Mouse (Mus musculus): ENCODE measurements at regions not wholly inside any gene's neighbourhood (a gene's known extent, or its start where the extent isn't known, plus 50 kb on each side); places are given as distances from the start of the nearest gene placed in this dataset.
A peak's percentile ranks its signal among the peaks of the same experiment; 100 is the strongest.

DNA sequence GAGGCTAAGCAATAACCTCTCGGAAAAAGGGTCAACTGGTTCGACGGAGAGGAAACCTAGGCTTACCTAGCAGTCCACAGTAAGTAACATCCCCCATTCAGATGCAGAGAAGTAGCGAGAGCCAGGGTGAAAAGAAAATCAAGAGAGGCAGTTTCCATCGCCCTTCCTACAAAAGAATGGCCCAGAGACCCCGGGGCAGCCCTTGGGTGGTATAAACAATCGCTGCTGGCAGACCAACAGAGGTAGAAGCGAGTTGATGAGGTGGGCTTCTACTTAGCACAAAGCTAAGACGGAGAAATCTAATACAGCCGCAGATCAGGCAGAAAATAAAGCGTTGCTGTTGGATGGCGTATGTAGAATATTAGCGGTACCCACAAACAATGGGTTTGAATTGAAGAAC is 57.8 kb upstream of the Arl15 start:
- Histone ChIP-seq H3K9me3 (ENCODE audit: low read length) (no peaks in the 10 kb centered on the region), H3K9ac (no peak overlapping the region), H3K36me3 (ENCODE audit: insufficient read depth) (no peaks in the 10 kb centered on the region), H3K27ac (ENCODE audit: low read depth, low read length) (no peak overlapping the region), H3K4me3 (ENCODE audit: low read depth, low read length) (no peak overlapping the region), H3K4me1 (ENCODE audit: insufficient read depth) (peaks cover 4% of the 10 kb centered on the region), H3K4me2 (ENCODE audit: low read depth) (no peak overlapping the region), H3K27me3 (ENCODE audit: insufficient read depth, low read length) (no peaks in the 10 kb centered on the region)
- ATAC-seq (no peak), DNase-seq (no peak)
- TF ChIP-seq CTCF (IDR thresholded peaks at IDR 0.05; ENCODE audit: low read depth): no peak
- WGBS: 73% methylated on average over 13 of the region's 13 CpGs

DNA sequence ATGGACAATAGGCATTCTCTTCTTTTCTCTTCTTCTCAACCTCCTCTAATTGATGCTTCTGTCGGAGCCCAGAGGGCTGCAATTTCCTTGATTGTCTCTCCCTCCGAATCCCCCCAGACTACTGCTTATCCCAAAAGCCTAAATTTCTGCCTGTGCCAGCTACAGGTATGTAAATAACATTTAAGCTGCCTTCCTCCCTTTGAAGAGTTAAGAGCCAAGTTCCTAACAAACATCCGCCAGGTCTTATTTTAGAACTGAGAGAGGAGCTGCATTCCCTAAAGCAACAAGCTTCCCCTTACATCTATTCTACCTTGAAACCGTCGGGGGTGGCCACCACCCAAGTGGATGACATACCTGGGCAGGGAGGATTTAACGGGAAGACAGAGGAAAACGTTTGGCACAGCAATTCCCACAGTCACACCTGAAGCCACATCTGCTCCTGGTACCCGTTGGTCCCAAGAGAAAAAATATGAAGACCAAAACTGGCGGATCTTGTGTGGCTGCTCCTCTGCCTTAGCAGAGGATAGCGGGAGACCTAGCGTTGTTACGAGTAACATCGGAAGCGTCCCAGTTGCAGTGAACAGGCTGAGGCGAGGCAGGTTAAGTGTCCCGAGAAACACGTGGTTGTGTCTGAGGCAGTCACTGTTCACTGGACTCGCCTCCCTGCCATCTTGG is 58.6 kb upstream of the Arl15 start:
- no peak for TF ChIP-seq CTCF (IDR thresholded peaks at IDR 0.05; ENCODE audit: low read depth)
- H3K9ac ChIP-seq: no peak overlapping the region
- H3K4me1 ChIP-seq (ENCODE audit: insufficient read depth): peaks cover 4% of the 10 kb centered on the region
- no peak overlapping the region for H3K4me3 ChIP-seq (ENCODE audit: low read depth, low read length)
- no peaks in the 10 kb centered on the region for H3K9me3 ChIP-seq (ENCODE audit: low read length)
- H3K27me3 ChIP-seq (ENCODE audit: insufficient read depth, low read length): no peaks in the 10 kb centered on the region
- peak overlapping the region; percentile 59 for H3K27ac ChIP-seq (ENCODE audit: low read depth, low read length)
- no peaks in the 10 kb centered on the region for H3K36me3 ChIP-seq (ENCODE audit: insufficient read depth)
- ATAC-seq (no peak), DNase-seq (no peak)
- no peak overlapping the region; the same call in 1 of the 2 replicates for H3K4me2 ChIP-seq (ENCODE audit: low read depth)
- WGBS: 42% methylated on average over 18 of the region's 18 CpGs

DNA sequence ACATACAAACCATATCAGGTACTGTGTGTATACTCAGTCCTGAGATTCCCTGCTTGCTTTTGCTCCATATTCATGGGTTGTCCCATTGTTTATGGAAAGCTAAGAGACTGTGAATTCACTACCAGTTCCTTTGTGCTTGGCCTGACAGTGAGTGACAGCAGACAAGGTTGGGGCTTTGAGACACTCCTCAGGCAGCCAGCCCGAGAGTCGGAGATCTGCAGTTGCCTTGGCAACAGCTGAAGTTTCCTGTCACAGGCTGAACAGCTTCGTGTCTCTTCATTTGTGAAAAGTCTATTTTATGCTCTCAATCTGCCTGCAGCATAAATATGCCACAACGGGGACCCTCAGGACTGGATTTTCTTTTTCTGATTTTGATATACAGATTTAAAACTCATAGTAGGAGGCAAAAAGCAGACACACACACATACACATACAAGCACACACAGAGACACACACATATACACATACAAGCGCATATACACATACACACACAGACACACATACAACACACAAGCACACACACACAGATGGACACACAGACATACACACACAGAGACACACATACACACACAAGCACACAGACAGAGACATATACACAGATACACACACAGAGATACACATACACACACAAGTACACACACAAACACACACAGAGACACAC is 60.0 kb upstream of the Arl15 start:
- Histone ChIP-seq H3K4me2 (ENCODE audit: low read depth) (no peak overlapping the region), H3K27me3 (ENCODE audit: insufficient read depth, low read length) (no peaks in the 10 kb centered on the region), H3K4me3 (ENCODE audit: low read depth, low read length) (no peak overlapping the region), H3K9ac (no peak overlapping the region), H3K36me3 (ENCODE audit: insufficient read depth) (no peaks in the 10 kb centered on the region), H3K4me1 (ENCODE audit: insufficient read depth) (peaks cover 4% of the 10 kb centered on the region), H3K9me3 (ENCODE audit: low read length) (no peaks in the 10 kb centered on the region), H3K27ac (ENCODE audit: low read depth, low read length) (peak overlapping the region; percentile 88)
- ATAC-seq: peak; percentile 98
- no peak for TF ChIP-seq CTCF (IDR thresholded peaks at IDR 0.05; ENCODE audit: low read depth)
- peak; percentile 92 for DNase-seq
- 15% methylated on average over 5 of the region's 5 CpGs for WGBS

DNA sequence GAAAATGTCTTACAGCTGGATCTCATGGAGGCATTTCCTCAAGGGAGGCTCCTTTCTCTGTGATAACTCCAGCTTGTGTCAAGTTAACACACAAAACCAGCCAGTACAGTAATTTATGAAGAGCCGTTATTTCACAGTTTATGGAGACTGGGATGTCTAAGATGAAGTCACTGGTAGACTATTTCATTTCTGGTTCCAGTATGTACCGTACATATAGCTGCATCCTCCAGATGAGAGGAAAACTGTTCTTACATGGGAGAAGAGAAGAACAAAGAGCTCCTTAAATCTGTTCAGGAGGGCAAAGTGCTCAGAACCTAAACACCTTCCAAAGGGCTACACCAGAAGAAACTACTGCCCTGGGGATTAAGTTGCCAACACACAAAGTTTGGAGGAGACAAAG is 60.6 kb upstream of the Arl15 start:
- H3K4me1 ChIP-seq (ENCODE audit: insufficient read depth): peaks cover 4% of the 10 kb centered on the region
- H3K4me3 ChIP-seq (ENCODE audit: low read depth, low read length): no peak overlapping the region
- H3K36me3 ChIP-seq (ENCODE audit: insufficient read depth): no peaks in the 10 kb centered on the region
- H3K4me2 ChIP-seq (ENCODE audit: low read depth): no peak overlapping the region
- TF ChIP-seq CTCF (IDR thresholded peaks at IDR 0.05; ENCODE audit: low read depth): no peak
- ATAC-seq (peak; percentile 34), DNase-seq (no peak)
- H3K27ac ChIP-seq (ENCODE audit: low read depth, low read length): peak overlapping the region; percentile 88
- WGBS: 39% methylated on average over 2 of the region's 2 CpGs
- no peaks in the 10 kb centered on the region for H3K27me3 ChIP-seq (ENCODE audit: insufficient read depth, low read length)
- no peaks in the 10 kb centered on the region for H3K9me3 ChIP-seq (ENCODE audit: low read length)
- H3K9ac ChIP-seq: no peak overlapping the region

DNA sequence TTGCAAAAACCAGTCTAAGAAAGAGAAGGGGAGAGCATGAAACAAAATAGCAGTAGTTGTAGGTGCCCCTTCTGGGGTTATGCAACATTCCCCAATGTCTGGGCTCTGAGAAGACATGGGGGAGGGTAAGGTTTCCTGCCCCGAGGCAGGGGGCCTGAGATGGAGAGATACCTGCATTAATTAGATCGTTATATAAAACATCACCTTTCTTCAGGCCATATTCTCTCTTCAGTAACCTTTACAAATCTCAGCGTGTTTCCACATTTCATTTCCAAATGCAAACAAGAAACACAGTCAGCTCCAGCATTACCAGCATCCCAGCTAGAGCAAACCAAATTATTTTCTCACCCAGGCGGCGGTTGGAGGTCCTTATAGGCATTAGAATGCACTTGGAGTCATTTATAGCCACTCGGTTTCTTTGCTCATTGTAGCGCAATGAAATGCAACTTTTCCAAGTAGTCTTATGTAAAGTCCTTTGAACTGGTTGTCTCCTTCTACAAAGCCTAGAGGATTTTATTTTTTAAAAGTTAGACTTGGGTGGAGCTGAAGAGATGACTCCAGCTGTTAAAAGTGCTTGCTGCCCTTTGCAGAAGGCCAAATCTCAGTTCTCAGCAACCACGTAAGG is 63.4 kb upstream of the Arl15 start:
- 24% methylated on average over 8 of the region's 8 CpGs for WGBS

DNA sequence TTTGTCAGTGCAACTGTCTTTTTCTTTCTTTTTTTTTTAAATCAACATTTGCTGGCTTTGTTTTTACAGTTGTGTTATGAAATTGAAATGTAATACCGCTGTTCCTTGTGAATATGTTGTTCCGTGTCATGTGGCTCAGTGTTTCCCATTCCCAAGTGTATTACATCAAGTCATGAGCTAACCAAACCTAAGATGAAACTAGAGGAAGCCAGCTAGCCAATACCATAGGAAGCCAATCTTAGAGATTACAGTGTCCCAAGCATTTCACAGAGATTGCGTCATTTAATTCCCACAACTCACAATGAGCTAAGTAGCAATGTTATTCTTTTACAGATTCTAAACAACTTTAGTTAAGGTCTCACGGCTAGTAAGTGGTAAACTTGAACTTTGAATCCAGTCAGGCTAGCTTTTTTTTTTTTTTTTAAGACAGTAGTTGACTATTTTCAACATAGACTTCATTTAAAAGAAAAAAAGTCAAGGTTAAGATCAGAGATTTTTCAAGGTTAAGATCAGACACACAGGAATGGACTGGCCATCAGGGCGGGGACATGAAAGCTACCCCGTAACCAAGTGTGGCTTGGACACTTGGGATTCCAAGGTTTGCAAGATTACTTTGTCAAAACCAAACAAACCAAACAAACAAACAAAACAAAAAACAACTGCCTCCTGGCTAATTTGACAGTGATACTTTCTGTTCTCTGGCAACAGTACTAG is 64.1 kb upstream of the Arl15 start:
- TF ChIP-seq CTCF (IDR thresholded peaks at IDR 0.05; ENCODE audit: low read depth): no peak
- no peaks in the 10 kb centered on the region for H3K27me3 ChIP-seq (ENCODE audit: insufficient read depth, low read length)

More for the DNA sequence above, 63.4 kb upstream of the Arl15 start:
- DNase-seq: no peak
- no peak overlapping the region for H3K4me2 ChIP-seq (ENCODE audit: low read depth)
- H3K27me3 ChIP-seq (ENCODE audit: insufficient read depth, low read length): no peaks in the 10 kb centered on the region
- no peak overlapping the region for H3K27ac ChIP-seq (ENCODE audit: low read depth, low read length)
- peaks cover 4% of the 10 kb centered on the region for H3K4me1 ChIP-seq (ENCODE audit: insufficient read depth)
- H3K9me3 ChIP-seq (ENCODE audit: low read length): no peaks in the 10 kb centered on the region
- H3K4me3 ChIP-seq (ENCODE audit: low read depth, low read length): no peak overlapping the region
- no peak for TF ChIP-seq CTCF (IDR thresholded peaks at IDR 0.05; ENCODE audit: low read depth)
- ATAC-seq: no peak
- H3K9ac ChIP-seq: no peak overlapping the region
- no peaks in the 10 kb centered on the region for H3K36me3 ChIP-seq (ENCODE audit: insufficient read depth)

More for the DNA sequence above, 64.1 kb upstream of the Arl15 start:
- H3K36me3 ChIP-seq (ENCODE audit: insufficient read depth): no peaks in the 10 kb centered on the region
- H3K4me1 ChIP-seq (ENCODE audit: insufficient read depth): peaks cover 4% of the 10 kb centered on the region
- DNase-seq (no peak), ATAC-seq (no peak)
- H3K9me3 ChIP-seq (ENCODE audit: low read length): no peaks in the 10 kb centered on the region
- no peak overlapping the region for H3K27ac ChIP-seq (ENCODE audit: low read depth, low read length)
- H3K4me3 ChIP-seq (ENCODE audit: low read depth, low read length): no peak overlapping the region
- H3K9ac ChIP-seq: no peak overlapping the region
- H3K4me2 ChIP-seq (ENCODE audit: low read depth): no peak overlapping the region
- WGBS: 83% methylated on average over 6 of the region's 6 CpGs
